Comparison of ENCODE assay signal across 20 mouse cellular contexts in genomic region chr5:90628011-90628410, GRCm38 (mm10). TPM values are rescaled to one million over a fixed set of nuclear protein-coding genes. Genes with fewer than 3 reads are reported as not detected.
"Had no signal": no experiment of that assay in that cellular context is flagged by ENCODE, and none has a peak within 500 bp of the region (broad histone marks: within the 10 kb centered on the region; RNA-seq: fewer than 3 reads in every experiment).

No protein-coding gene starts in this region.

- H3K4me2 ChIP-seq: limb, embryonic 13.5 days; liver, embryonic 12.5 days; liver, embryonic 15.5 days; lung, embryonic 15.5 days; neural tube, embryonic 13.5 days; stomach, embryonic 15.5 days had no signal

- H3K36me3 ChIP-seq: limb, embryonic 10.5 days; limb, embryonic 13.5 days; liver, embryonic 12.5 days; liver, embryonic 15.5 days; lung, embryonic 15.5 days; neural tube, embryonic 13.5 days; stomach, embryonic 15.5 days had no signal

- H3K27me3 ChIP-seq: liver, embryonic 12.5 days; liver, embryonic 15.5 days; lung, embryonic 15.5 days; neural tube, embryonic 13.5 days; stomach, embryonic 15.5 days had no signal

- H3K4me1 ChIP-seq: liver, embryonic 12.5 days; liver, embryonic 15.5 days; lung, embryonic 15.5 days; neural tube, embryonic 13.5 days; stomach, embryonic 15.5 days had no signal

- H3K4me3 ChIP-seq: layer of hippocampus, adult 2 months; limb, embryonic 10.5 days; limb, embryonic 13.5 days; liver, embryonic 12.5 days; liver, embryonic 15.5 days; lung, embryonic 15.5 days; myocyte; neural tube, embryonic 13.5 days; stomach, embryonic 15.5 days had no signal

- H3K9ac ChIP-seq: limb, embryonic 13.5 days; liver, embryonic 12.5 days; liver, embryonic 15.5 days; lung, embryonic 15.5 days; neural tube, embryonic 13.5 days; stomach, embryonic 15.5 days had no signal

- DNase-seq: layer of hippocampus, adult 9-11 months; liver; lung, adult 18-20 months; lung, postnatal 10 days; lung, postnatal 36 days; midbrain, embryonic 14.5 days; retina, postnatal 1 day; right cerebral cortex, postnatal 25 days; spleen, adult 18-20 months; thymus, postnatal 25 days had no signal

- ATAC-seq: liver, embryonic 12.5 days had no signal

- H3K9me3 ChIP-seq: limb, embryonic 10.5 days; limb, embryonic 13.5 days; liver, embryonic 12.5 days; liver, embryonic 15.5 days; lung, embryonic 15.5 days; neural tube, embryonic 13.5 days; stomach, embryonic 15.5 days had no signal

- H3K27ac ChIP-seq: kidney, postnatal 0 days; layer of hippocampus, adult 2 months; limb, embryonic 10.5 days; limb, embryonic 13.5 days; liver, embryonic 12.5 days; liver, embryonic 15.5 days; lung, embryonic 15.5 days; neural tube, embryonic 13.5 days; stomach, embryonic 15.5 days had no signal

RNA-seq across cellular contexts. Expression of gene Rassf6, which starts 12.4 kb away (rescaled TPM):
- polyA plus RNA-seq: myocyte had no signal
